Mouse (Mus musculus) megakaryocyte, embryonic 14.5 days (primary cell): ENCODE measurements around the gene Adamts2. TPM values are rescaled to one million over a fixed set of nuclear protein-coding genes. Genes with fewer than 3 reads are reported as not detected.

Experiments used
- H3K27me3 ChIP-seq: replicated peaks from 2 replicates; pipeline ENCODE3; 2012; ENCODE audit warnings: inconsistent platforms
- H3K36me3 ChIP-seq: replicated peaks from 2 replicates; pipeline ENCODE3; 2012; ENCODE audit warnings: low read length, inconsistent platforms, mixed read lengths
- H3K4me1 ChIP-seq: 2 replicates; pipeline ENCODE4 v1.6.1; 2012; ENCODE audit warnings: inconsistent platforms
- H3K4me3 ChIP-seq: replicated peaks from 2 replicates; pipeline ENCODE3; 2012; ENCODE audit warnings: moderate library complexity, mild to moderate bottlenecking, inconsistent platforms
- H3K9me3 ChIP-seq: 2 replicates; pipeline ENCODE4 v1.6.1; 2012; ENCODE audit warnings: inconsistent platforms
- FLI1 ChIP-seq: IDR thresholded peaks from 2 replicates; pipeline ENCODE4 v1.6.1; 2012; ENCODE audit warnings: low read length, inconsistent platforms, mixed read lengths
- GATA1 ChIP-seq: IDR thresholded peaks from 3 replicates; pipeline ENCODE4 v1.6.1; 2012; ENCODE audit warnings: mixed read lengths, low read length, inconsistent platforms, borderline replicate concordance
- polyA plus RNA-seq: library from polyadenylated mRNA; stranded (reverse); fragments of >175 nt; gene quantifications from 2 replicates; pipeline ENCODE4 v1.2.3, GENCODE M21; 2012; ENCODE audit warnings: low replicate concordance; ENCODE audit not compliant: insufficient read depth

Gene Adamts2
- polyA plus RNA-seq, 1 experiment: not detected

DNA sequence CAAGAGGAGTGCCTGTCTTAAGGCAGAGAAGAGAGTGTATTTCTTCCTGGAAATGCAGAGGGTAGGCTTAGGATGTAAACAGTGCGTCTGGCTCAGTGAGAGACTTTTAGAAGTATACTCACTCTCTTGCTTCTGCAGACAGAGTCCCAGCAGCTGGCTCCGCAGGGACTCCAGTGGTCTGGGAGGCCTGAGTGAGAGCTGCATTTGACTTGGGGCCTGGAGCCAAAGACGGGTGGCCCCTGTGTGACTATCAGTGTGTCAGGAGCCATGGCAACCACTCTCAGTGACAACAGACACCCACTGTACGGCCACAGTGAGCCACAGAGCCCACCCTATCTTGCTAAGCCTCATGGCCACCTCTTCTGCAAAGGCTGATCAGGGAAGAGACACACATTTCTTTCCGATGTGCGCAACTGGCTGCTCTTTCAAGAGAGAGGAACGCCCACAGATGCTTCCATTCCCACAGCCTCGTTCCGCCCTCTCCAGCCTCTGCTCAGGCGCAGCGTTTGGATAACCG, 115.6 kb downstream of the Adamts2 start:
- Histone ChIP-seq H3K9me3 (no peaks in the 10 kb centered on the region), H3K4me3 (no peak overlapping the region), H3K27me3 (peaks cover 2% of the 10 kb centered on the region), H3K36me3 (no peaks in the 10 kb centered on the region), H3K4me1 (no peaks in the 10 kb centered on the region)
- TF ChIP-seq FLI1 (no peak), GATA1 (no peak)

DNA sequence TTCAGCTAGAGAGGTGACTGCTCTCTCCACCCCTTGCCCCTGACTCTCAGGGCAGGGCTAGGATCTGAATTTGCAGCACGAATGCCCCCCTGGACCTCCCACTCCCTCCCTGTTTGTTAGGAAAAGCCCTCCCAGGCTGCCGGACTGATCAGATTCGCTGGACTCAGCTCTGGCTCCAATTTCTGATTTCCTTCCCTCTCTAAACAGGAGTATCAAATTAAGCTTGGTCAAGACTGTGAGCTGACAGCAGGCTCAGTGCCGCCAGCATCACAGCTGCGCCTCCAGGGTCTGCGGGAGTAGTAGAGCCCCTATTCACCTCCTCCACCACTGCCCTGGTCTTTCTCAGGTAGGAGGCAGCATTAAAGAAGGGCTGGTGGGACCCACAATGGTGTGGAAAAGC, 117.0 kb downstream of the Adamts2 start:
- H3K4me3 ChIP-seq: no peak overlapping the region
- no peaks in the 10 kb centered on the region for H3K36me3 ChIP-seq
- TF ChIP-seq GATA1: no peak
- TF ChIP-seq FLI1: no peak
- H3K4me1 ChIP-seq: no peaks in the 10 kb centered on the region
- H3K9me3 ChIP-seq: peaks cover 3% of the 10 kb centered on the region
- no peaks in the 10 kb centered on the region for H3K27me3 ChIP-seq

DNA sequence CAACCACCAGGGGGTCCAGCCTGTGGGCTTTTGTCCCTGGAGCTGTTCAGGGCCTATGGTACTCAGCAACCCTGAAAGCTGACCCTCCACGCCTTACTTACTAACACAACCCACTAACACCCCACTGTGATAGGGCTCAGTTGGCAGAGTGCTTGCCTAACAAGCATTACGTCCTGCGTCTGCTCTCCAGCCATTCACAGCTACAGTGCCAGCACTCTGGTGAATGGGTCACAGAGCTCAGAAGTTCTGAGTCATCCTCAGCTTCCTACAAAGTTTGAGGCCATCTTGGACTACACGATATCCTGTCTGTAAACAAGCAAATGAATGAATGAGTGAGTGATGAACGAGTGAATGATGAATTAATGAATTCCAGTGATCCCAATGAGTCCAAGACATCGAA, 118.5 kb downstream of the Adamts2 start:
- no peaks in the 10 kb centered on the region for H3K27me3 ChIP-seq
- H3K36me3 ChIP-seq: no peaks in the 10 kb centered on the region
- no peaks in the 10 kb centered on the region for H3K4me1 ChIP-seq
- TF ChIP-seq FLI1 (no peak), GATA1 (no peak)
- no peak overlapping the region for H3K4me3 ChIP-seq
- peaks cover 8% of the 10 kb centered on the region for H3K9me3 ChIP-seq

DNA sequence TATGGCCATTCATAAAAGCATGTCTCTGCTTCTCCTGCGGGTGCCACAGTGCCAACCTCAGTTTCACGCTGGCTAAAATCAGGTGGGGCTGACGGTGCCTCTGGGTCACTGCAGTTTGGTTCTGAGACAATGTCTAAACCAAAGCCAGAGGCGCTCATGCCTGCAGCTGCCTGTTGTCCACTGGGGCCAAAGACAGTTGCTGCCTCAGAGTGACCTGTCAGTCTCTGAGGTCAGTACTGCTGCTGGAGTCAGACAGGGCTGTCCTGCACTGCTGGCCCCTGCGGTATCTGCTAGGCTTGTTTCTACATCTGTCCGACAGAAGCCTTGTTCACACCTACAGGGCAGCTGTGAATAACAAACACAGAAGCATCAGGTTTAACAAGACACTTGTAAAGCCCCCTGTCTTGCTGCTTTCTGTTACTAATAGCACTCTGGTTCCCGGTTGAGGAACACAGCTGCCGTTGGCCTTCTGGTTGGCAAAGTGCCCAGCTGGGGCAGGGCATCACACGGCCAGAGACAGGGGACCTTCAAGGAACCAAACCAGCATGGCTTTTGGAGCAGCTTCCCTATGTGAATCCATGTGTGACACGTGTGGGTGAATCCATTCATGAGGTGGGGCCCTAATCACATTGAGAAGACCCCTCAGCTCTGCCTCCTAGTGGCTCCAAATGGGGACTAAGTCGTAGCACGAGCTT, 119.1 kb downstream of the Adamts2 start:
- H3K27me3 ChIP-seq: no peaks in the 10 kb centered on the region

DNA sequence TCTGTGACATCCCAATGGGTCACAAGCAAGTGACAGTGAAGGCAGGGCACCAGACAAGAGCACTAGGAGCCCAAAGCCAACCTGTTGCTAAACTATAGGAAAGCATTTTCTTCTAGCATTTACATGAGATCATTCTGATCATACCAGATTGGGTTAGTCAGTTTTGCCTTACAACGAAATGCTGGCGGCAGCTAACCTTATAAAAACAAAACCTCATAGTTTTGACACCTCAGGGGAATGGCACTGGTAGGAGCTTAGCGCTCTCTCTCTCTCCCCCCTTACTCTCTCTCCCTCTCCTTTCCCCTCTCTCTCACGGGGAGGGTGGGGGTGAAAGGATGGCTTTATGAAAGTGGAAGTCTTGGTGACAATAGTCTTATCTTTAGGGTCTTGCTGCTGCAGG, 123.7 kb downstream of the Adamts2 start:
- H3K4me3 ChIP-seq: no peak overlapping the region
- TF ChIP-seq GATA1 (no peak), FLI1 (no peak)
- H3K36me3 ChIP-seq: no peaks in the 10 kb centered on the region
- no peaks in the 10 kb centered on the region for H3K4me1 ChIP-seq
- no peaks in the 10 kb centered on the region for H3K27me3 ChIP-seq
- H3K9me3 ChIP-seq: peaks cover 8% of the 10 kb centered on the region

More for the DNA sequence above, 119.1 kb downstream of the Adamts2 start:
- TF ChIP-seq GATA1: no peak
- TF ChIP-seq FLI1: no peak
- Histone ChIP-seq H3K9me3 (peaks cover 8% of the 10 kb centered on the region), H3K4me3 (no peak overlapping the region), H3K4me1 (no peaks in the 10 kb centered on the region), H3K36me3 (no peaks in the 10 kb centered on the region)

DNA sequence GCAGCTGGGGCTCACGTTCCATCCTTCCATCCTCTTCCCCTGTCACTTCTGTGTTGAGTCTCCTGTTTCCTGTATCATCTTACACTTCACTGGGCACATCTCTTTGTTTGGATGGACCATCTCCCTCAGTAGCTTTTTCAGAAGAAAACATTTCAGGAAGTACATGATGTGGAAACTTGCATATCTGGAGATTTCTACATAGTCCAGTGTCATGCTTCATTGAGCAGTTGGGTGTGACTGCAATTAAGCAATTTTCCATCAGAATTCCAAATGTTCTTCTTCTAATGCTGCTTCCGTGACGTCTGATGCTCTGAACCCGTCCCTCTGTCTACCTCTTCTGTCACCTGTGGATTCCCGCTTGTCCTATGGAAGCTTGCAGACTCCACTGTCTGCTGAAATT, 124.2 kb downstream of the Adamts2 start:
- H3K4me1 ChIP-seq: no peaks in the 10 kb centered on the region
- no peaks in the 10 kb centered on the region for H3K36me3 ChIP-seq
- H3K27me3 ChIP-seq: no peaks in the 10 kb centered on the region
- H3K4me3 ChIP-seq: no peak overlapping the region
- TF ChIP-seq FLI1: no peak
- no peak for TF ChIP-seq GATA1
- peaks cover 8% of the 10 kb centered on the region for H3K9me3 ChIP-seq

DNA sequence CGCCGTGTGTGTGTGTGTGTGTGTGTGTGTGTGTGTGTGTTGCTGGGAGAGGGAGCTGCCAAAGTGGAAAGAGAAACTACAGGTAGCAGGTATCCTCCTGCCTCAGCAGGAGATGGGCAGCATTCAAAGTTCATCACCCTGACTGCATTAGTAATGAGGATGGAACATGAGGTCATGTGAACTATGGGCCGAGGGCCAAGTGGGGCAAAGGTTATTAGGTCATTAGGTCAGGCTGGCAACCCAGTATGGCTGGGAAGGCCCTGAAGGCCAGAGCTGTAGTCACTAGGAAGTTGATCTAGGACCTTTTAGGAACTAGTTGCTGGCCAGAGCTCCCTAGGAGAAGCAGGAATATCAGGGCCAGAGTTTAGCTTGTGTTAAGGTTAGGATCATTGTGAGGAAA, 131.3 kb downstream of the Adamts2 start:
- no peak overlapping the region for H3K4me3 ChIP-seq
- no peaks in the 10 kb centered on the region for H3K36me3 ChIP-seq
- no peaks in the 10 kb centered on the region for H3K4me1 ChIP-seq
- TF ChIP-seq FLI1 (no peak), GATA1 (no peak)
- peaks cover 9% of the 10 kb centered on the region for H3K9me3 ChIP-seq
- no peaks in the 10 kb centered on the region for H3K27me3 ChIP-seq

DNA sequence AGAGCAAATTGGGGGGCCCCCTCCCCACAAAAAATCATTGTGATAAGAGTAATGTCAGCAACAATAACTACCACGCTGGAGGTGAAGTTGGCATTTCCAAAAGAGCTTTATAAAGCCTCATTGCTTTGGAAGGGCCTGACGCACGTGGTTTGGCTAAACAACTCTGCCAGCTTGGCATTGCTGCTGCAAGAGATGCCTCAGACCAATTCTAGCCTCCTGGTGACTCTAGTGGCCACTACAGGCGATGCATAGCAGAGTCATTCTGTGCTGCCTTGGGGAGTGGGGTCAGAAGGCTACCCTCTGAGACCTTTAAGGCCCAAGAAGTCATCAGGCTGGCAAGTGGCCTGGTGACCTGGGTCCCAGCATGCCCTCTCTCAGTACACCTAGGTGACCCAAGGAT, 132.2 kb downstream of the Adamts2 start:
- Histone ChIP-seq H3K27me3 (no peaks in the 10 kb centered on the region), H3K36me3 (no peaks in the 10 kb centered on the region), H3K4me1 (no peaks in the 10 kb centered on the region), H3K4me3 (no peak overlapping the region), H3K9me3 (peaks cover 9% of the 10 kb centered on the region)
- no peak for TF ChIP-seq GATA1

DNA sequence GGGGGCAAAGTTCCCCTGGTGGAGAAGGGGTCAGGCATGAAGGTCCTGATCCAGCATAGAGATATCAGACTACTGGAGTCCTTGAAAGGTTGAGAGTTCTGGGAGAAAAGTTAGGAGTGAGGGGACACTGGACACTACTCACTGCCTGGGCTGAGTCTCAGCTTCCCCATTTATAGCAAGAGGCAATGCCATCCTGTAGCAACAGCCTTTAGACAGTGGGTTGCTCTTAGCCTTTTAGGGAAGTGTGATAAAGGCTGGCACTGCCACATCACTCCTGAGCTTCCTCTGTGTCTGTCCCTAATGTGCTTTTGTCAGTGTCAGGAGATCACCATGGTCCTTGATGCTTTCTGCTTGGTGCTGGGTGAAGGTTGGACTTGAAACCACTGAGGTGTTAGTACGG, 134.7 kb downstream of the Adamts2 start:
- H3K9me3 ChIP-seq: peaks cover 9% of the 10 kb centered on the region
- no peak for TF ChIP-seq GATA1
- TF ChIP-seq FLI1: no peak
- H3K4me3 ChIP-seq: no peak overlapping the region
- no peaks in the 10 kb centered on the region for H3K27me3 ChIP-seq
- no peaks in the 10 kb centered on the region for H3K4me1 ChIP-seq
- no peaks in the 10 kb centered on the region for H3K36me3 ChIP-seq

DNA sequence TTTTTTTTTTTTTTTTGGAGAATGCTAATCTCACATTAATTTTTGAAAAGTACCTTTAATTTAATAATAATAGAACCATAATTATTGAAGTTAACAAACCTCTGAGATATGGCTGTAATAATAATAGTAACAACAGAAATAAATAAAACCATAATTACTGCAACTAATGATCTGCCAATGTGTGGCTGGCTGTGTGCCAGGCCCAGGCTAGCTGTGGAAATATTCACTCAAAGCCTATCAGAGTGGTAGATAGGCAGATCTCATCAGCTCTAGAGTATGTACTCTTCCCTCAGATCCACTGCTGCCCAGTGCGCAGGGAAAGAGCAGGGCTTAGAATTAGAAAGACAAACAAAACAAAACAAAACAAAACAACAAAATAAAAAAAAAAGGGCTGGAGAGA, 136.6 kb downstream of the Adamts2 start:
- no peaks in the 10 kb centered on the region for H3K36me3 ChIP-seq
- TF ChIP-seq FLI1 (no peak), GATA1 (no peak)
- no peaks in the 10 kb centered on the region for H3K27me3 ChIP-seq
- H3K4me1 ChIP-seq: no peaks in the 10 kb centered on the region
- H3K4me3 ChIP-seq: no peak overlapping the region
- H3K9me3 ChIP-seq: peaks cover 9% of the 10 kb centered on the region
